Mouse (Mus musculus) midbrain, embryonic 13.5 days (tissue): Measurements from ENCODE around the gene Itga9. TPM values are rescaled to one million over a fixed set of nuclear protein-coding genes. Genes with fewer than 3 reads are reported as not detected.

Experiments
- ATAC-seq: fragments of 200-750 bp; cut with Nextera tagmentation; 2 replicates; pipeline ENCODE4 v1.8.0; 2017; ENCODE audit warnings: mild to moderate bottlenecking, moderate TSS enrichment, moderate library complexity
- H3K27ac ChIP-seq: fragments of 300-500 bp; sonication (generic); 2 replicates; pipeline ENCODE4 v1.5.1; 2015; ENCODE audit warnings: inconsistent platforms, mild to moderate bottlenecking, moderate library complexity
- H3K27me3 ChIP-seq: fragments of 300-500 bp; sonication (generic); 2 replicates; pipeline ENCODE4 v1.6.1; 2015; ENCODE audit warnings: mild to moderate bottlenecking, inconsistent platforms
- H3K36me3 ChIP-seq: fragments of 300-500 bp; sonication (generic); 2 replicates; pipeline ENCODE4 v1.6.1; 2015; ENCODE audit warnings: mild to moderate bottlenecking, inconsistent platforms
- H3K4me1 ChIP-seq: fragments of 300-500 bp; sonication (generic); replicated peaks from 2 replicates; pipeline ENCODE4 v1.6.1; 2015; ENCODE audit warnings: inconsistent platforms
- H3K4me2 ChIP-seq: fragments of 300-500 bp; sonication (generic); replicated peaks from 2 replicates; pipeline ENCODE4 v1.6.1; 2015; ENCODE audit warnings: moderate library complexity, mild to moderate bottlenecking, inconsistent platforms
- H3K4me3 ChIP-seq: fragments of 300-500 bp; sonication (generic); replicated peaks from 2 replicates; pipeline ENCODE4 v1.5.1; 2015; ENCODE audit warnings: mild to moderate bottlenecking, inconsistent platforms
- H3K9ac ChIP-seq: fragments of 300-500 bp; sonication (generic); replicated peaks from 2 replicates; pipeline ENCODE4 v1.6.1; 2015; ENCODE audit warnings: mild to moderate bottlenecking, inconsistent platforms
- H3K9me3 ChIP-seq: fragments of 300-500 bp; sonication (generic); 2 replicates; pipeline ENCODE4 v1.6.1; 2016; ENCODE audit warnings: mild to moderate bottlenecking, inconsistent platforms
- WGBS: fragments of 180-500 bp; shearing (Covaris S2); methylation state at CpG from one replicate; pipeline ENCODE4 v1.1.7; 2015; 5-methylcytosine and 5-hydroxymethylcytosine counted together
- polyA plus RNA-seq: library from polyadenylated mRNA; unstranded; fragments of >200 nt; fragmentation: Nextera tagmentation; extraction: Ambion mirVana; gene quantifications from 2 replicates; pipeline ENCODE4 v1.2.1, GENCODE M21; 2015

Gene Itga9
- polyA plus RNA-seq, 1 experiment from 2014 or later: 1.4 TPM

- no peak for ATAC-seq
- Histone ChIP-seq H3K4me2 (no peak overlapping the region), H3K27me3 (peaks cover 42% of the 10 kb centered on the region), H3K9ac (no peak overlapping the region), H3K4me3 (no peak overlapping the region), H3K27ac (no peak overlapping the region), H3K36me3 (no peaks in the 10 kb centered on the region), H3K4me1 (peaks cover 8% of the 10 kb centered on the region), H3K9me3 (no peaks in the 10 kb centered on the region)
- 53% methylated on average over 4 of the region's 4 CpGs for WGBS
Measured at GRCm38 (mm10) chr9:118608556-118608955, 2.1 kb downstream of the Itga9 start.

GRCm38 (mm10) chr9:118610060-118610459 lies 3.6 kb downstream of the Itga9 start:
- no peak for ATAC-seq
- H3K4me3 ChIP-seq: no peak overlapping the region
- no peaks in the 10 kb centered on the region for H3K36me3 ChIP-seq
- WGBS: 69% methylated on average over 10 of the region's 10 CpGs
- H3K4me2 ChIP-seq: no peak overlapping the region
- peaks cover 8% of the 10 kb centered on the region for H3K4me1 ChIP-seq
- H3K9ac ChIP-seq: no peak overlapping the region
- no peaks in the 10 kb centered on the region for H3K9me3 ChIP-seq
- no peak overlapping the region for H3K27ac ChIP-seq
- H3K27me3 ChIP-seq: peaks cover 40% of the 10 kb centered on the region

- ATAC-seq: no peak
- WGBS: 66% methylated on average over 14 of the region's 14 CpGs
- H3K4me2 ChIP-seq: no peak overlapping the region
- no peak overlapping the region for H3K4me3 ChIP-seq
- H3K4me1 ChIP-seq: peaks cover 8% of the 10 kb centered on the region
- no peak overlapping the region for H3K27ac ChIP-seq
- no peaks in the 10 kb centered on the region for H3K36me3 ChIP-seq
- no peaks in the 10 kb centered on the region for H3K9me3 ChIP-seq
- no peak overlapping the region for H3K9ac ChIP-seq
- H3K27me3 ChIP-seq: peaks cover 33% of the 10 kb centered on the region
Measured at GRCm38 (mm10) chr9:118611111-118611541, 4.6 kb downstream of the Itga9 start.

GRCm38 (mm10) chr9:118611958-118612581 lies 5.6 kb downstream of the Itga9 start:
- 59% methylated on average over 20 of the region's 20 CpGs for WGBS
- Histone ChIP-seq H3K27me3 (peaks cover 30% of the 10 kb centered on the region), H3K9ac (no peak overlapping the region), H3K27ac (no peak overlapping the region), H3K4me3 (no peak overlapping the region), H3K9me3 (no peaks in the 10 kb centered on the region), H3K4me2 (no peak overlapping the region), H3K4me1 (peaks cover 5% of the 10 kb centered on the region), H3K36me3 (no peaks in the 10 kb centered on the region)
- no peak for ATAC-seq

- ATAC-seq: no peak
- Histone ChIP-seq H3K27ac (no peak overlapping the region), H3K4me2 (no peak overlapping the region), H3K27me3 (no peaks in the 10 kb centered on the region), H3K36me3 (no peaks in the 10 kb centered on the region), H3K9me3 (no peaks in the 10 kb centered on the region), H3K4me3 (no peak overlapping the region), H3K9ac (no peak overlapping the region), H3K4me1 (no peaks in the 10 kb centered on the region)
- WGBS: 75% methylated on average over 5 of the region's 5 CpGs
Measured at GRCm38 (mm10) chr9:118617237-118617636, 10.7 kb downstream of the Itga9 start.

GRCm38 (mm10) chr9:118618732-118619250 lies 12.3 kb downstream of the Itga9 start:
- Histone ChIP-seq H3K36me3 (no peaks in the 10 kb centered on the region), H3K4me1 (peaks cover 5% of the 10 kb centered on the region; the same call in 1 of the 2 replicates), H3K27me3 (no peaks in the 10 kb centered on the region), H3K27ac (no peak overlapping the region), H3K9me3 (no peaks in the 10 kb centered on the region), H3K4me3 (no peak overlapping the region), H3K4me2 (no peak overlapping the region), H3K9ac (no peak overlapping the region)
- 90% methylated on average over 3 of the region's 3 CpGs for WGBS
- no peak for ATAC-seq

GRCm38 (mm10) chr9:118620807-118621206 lies 14.3 kb downstream of the Itga9 start:
- no peak overlapping the region for H3K4me3 ChIP-seq
- H3K36me3 ChIP-seq: no peaks in the 10 kb centered on the region
- H3K4me2 ChIP-seq: no peak overlapping the region
- H3K4me1 ChIP-seq: peaks cover 14% of the 10 kb centered on the region
- H3K9ac ChIP-seq: no peak overlapping the region
- 55% methylated on average over 4 of the region's 4 CpGs for WGBS
- H3K27ac ChIP-seq: no peak overlapping the region
- ATAC-seq: no peak
- H3K27me3 ChIP-seq: no peaks in the 10 kb centered on the region
- no peaks in the 10 kb centered on the region for H3K9me3 ChIP-seq

- Histone ChIP-seq H3K9me3 (no peaks in the 10 kb centered on the region), H3K4me2 (no peak overlapping the region), H3K9ac (no peak overlapping the region), H3K27ac (no peak overlapping the region), H3K4me1 (peaks cover 14% of the 10 kb centered on the region), H3K27me3 (no peaks in the 10 kb centered on the region), H3K36me3 (no peaks in the 10 kb centered on the region), H3K4me3 (no peak overlapping the region)
- 95% methylated on average over 6 of the region's 6 CpGs for WGBS
- no peak for ATAC-seq
Measured at GRCm38 (mm10) chr9:118621691-118622090, 15.2 kb downstream of the Itga9 start.

GRCm38 (mm10) chr9:118622376-118623166 lies 16.1 kb downstream of the Itga9 start:
- Histone ChIP-seq H3K4me2 (no peak overlapping the region), H3K27me3 (no peaks in the 10 kb centered on the region), H3K9me3 (no peaks in the 10 kb centered on the region), H3K27ac (no peak overlapping the region), H3K9ac (no peak overlapping the region), H3K4me1 (peaks cover 14% of the 10 kb centered on the region), H3K36me3 (no peaks in the 10 kb centered on the region), H3K4me3 (no peak overlapping the region)
- no peak for ATAC-seq
- WGBS: 88% methylated on average over 18 of the region's 18 CpGs

- Histone ChIP-seq H3K36me3 (no peaks in the 10 kb centered on the region), H3K9ac (no peak overlapping the region), H3K4me3 (no peak overlapping the region), H3K27me3 (no peaks in the 10 kb centered on the region), H3K4me1 (peaks cover 14% of the 10 kb centered on the region), H3K27ac (no peak overlapping the region), H3K4me2 (no peak overlapping the region), H3K9me3 (no peaks in the 10 kb centered on the region)
- WGBS: 71% methylated on average over 9 of the region's 9 CpGs
- ATAC-seq: no peak
Measured at GRCm38 (mm10) chr9:118623483-118623882, 17.0 kb downstream of the Itga9 start.

- H3K9me3 ChIP-seq: no peaks in the 10 kb centered on the region
- no peak overlapping the region for H3K27ac ChIP-seq
- no peaks in the 10 kb centered on the region for H3K27me3 ChIP-seq
- H3K4me3 ChIP-seq: no peak overlapping the region
- H3K9ac ChIP-seq: no peak overlapping the region
- no peaks in the 10 kb centered on the region for H3K36me3 ChIP-seq
- WGBS: 35% methylated on average over 7 of the region's 7 CpGs
- H3K4me2 ChIP-seq: no peak overlapping the region
- H3K4me1 ChIP-seq: peaks cover 14% of the 10 kb centered on the region
- ATAC-seq: no peak
Measured at GRCm38 (mm10) chr9:118624146-118624545, 17.7 kb downstream of the Itga9 start.

GRCm38 (mm10) chr9:118629763-118630379 lies 23.4 kb downstream of the Itga9 start:
- 69% methylated on average over 6 of the region's 6 CpGs for WGBS
- no peaks in the 10 kb centered on the region for H3K9me3 ChIP-seq
- no peaks in the 10 kb centered on the region for H3K27me3 ChIP-seq
- no peak for ATAC-seq
- H3K27ac ChIP-seq: no peak overlapping the region
- H3K4me2 ChIP-seq: no peak overlapping the region
- no peak overlapping the region for H3K9ac ChIP-seq
- H3K4me3 ChIP-seq: no peak overlapping the region
- H3K36me3 ChIP-seq: no peaks in the 10 kb centered on the region
- no peaks in the 10 kb centered on the region for H3K4me1 ChIP-seq
